Mouse (Mus musculus) CD4-positive, CD25-positive, alpha-beta regulatory T cell, adult 4 months (primary cell): ENCODE results near the gene Gm49601. TPM values are rescaled to one million over a fixed set of nuclear protein-coding genes. Genes with fewer than 3 reads are reported as not detected.

ENCODE experiments used
- ATAC-seq: one replicate; pipeline ENCODE4 v1.8.0; 2017
- polyA plus RNA-seq, 2 experiments: library from polyadenylated mRNA; unstranded; fragments of 100-300 nt; shearing (Covaris generic); gene quantifications; one replicate each; pipeline ENCODE4 v1.2.1; 2017

Gene Gm49601
- polyA plus RNA-seq, 2 experiments from 2014 or later, result not detected

- no peak for ATAC-seq
Measured at GRCm38 (mm10) chr16:18581623-18582205, 44.5 kb downstream of the Gm49601 start.

- no peak for ATAC-seq
Measured at GRCm38 (mm10) chr16:18581050-18581622, 45.1 kb downstream of the Gm49601 start.

DNA sequence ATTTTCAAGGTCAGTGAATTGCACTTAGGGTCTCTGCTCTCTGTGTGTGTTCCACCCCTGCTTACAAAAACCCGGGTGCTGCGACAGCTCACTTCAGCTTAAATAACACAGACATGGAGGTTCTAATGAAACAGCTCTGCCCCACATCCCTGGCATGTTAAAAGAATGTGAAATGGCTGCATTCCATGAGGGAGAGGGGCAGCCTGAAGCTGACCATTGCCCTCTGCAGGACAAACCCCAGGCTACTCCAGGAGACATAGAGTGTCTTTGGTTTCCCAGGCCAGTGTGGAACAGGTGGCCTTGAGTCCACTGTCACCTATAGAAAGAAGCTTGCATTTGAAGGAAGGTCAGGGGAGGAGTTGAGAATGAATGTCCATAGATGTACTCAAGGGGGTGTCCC is 45.8 kb downstream of the Gm49601 start:
- no peak for ATAC-seq

GRCm38 (mm10) chr16:18577599-18578160 is 48.5 kb downstream of the Gm49601 start:
- ATAC-seq, result no peak

DNA sequence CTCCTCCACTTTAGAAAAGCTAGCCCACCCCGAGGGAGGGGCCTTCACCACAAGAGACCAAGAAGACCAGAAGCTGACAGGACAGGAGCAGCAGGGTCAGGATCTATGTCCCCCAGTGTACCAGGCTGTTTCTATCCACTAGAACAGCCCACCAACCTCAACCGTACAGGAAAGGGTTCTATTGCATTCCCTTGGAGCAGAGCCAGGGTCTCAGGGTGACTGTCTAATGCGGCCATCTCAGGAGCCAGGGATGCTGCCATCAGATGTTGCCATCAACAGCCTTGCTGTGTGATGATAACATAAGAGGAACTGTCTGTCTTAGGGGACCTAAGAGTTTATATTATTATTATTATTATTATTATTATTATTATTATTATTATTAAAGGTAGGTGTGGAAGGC is 49.2 kb downstream of the Gm49601 start:
- ATAC-seq, result no peak

- ATAC-seq, result no peak
Measured at GRCm38 (mm10) chr16:18574196-18574595, 52.0 kb downstream of the Gm49601 start.

Other genes with a start within 250 kb of the Gm49601 start
- 10 to 100 TPM; 21.7 to 26.7 TPM for gene Txnrd2, start 200.0 kb downstream of the Gm49601 start, polyA plus RNA-seq
- 10 to 100 TPM; 62.0 to 65.2 TPM for gene Comt, start 199.6 kb downstream of the Gm49601 start, polyA plus RNA-seq
- 10 to 100 TPM; 15.4 to 21.4 TPM for gene Gnb1l, start 127.7 kb downstream of the Gm49601 start, polyA plus RNA-seq
- 1 to 10 TPM in 1 of 2 experiments, under 1 TPM in 1; 0.67 to 1.9 TPM for gene Rtl10, start 127.5 kb downstream of the Gm49601 start, polyA plus RNA-seq
- gene Tbx1, start 35.8 kb downstream of the Gm49601 start, polyA plus RNA-seq, result not detected
- gene Gp1bb, start 4.0 kb downstream of the Gm49601 start, polyA plus RNA-seq, result not detected
- 1 to 10 TPM in 1 of 2 experiments, under 1 TPM in 1; 0.36 to 1.5 TPM for gene Sept5, start 3.5 kb upstream of the Gm49601 start, polyA plus RNA-seq
- gene Cldn5, start 150.4 kb upstream of the Gm49601 start, polyA plus RNA-seq, result not detected
- 100 to 1,000 TPM; 118 to 162 TPM for gene Ufd1, start 185.4 kb upstream of the Gm49601 start, polyA plus RNA-seq
- 1 to 10 TPM; 5.8 to 9.4 TPM for gene Cdc45, start 185.6 kb upstream of the Gm49601 start, polyA plus RNA-seq
- 10 to 100 TPM; 85.2 to 98.8 TPM for gene 2510002D24Rik, start 210.2 kb upstream of the Gm49601 start, polyA plus RNA-seq
- gene Gm28539, start 210.2 kb upstream of the Gm49601 start, polyA plus RNA-seq, result not detected